Mouse (Mus musculus): ENCODE measurements around the gene Ccnd3. TPM values are rescaled to one million over a fixed set of nuclear protein-coding genes. Genes with fewer than 3 reads are reported as not detected.

Gene Ccnd3
- polyA plus RNA-seq, 1 experiment: 1,622 TPM

DNA sequence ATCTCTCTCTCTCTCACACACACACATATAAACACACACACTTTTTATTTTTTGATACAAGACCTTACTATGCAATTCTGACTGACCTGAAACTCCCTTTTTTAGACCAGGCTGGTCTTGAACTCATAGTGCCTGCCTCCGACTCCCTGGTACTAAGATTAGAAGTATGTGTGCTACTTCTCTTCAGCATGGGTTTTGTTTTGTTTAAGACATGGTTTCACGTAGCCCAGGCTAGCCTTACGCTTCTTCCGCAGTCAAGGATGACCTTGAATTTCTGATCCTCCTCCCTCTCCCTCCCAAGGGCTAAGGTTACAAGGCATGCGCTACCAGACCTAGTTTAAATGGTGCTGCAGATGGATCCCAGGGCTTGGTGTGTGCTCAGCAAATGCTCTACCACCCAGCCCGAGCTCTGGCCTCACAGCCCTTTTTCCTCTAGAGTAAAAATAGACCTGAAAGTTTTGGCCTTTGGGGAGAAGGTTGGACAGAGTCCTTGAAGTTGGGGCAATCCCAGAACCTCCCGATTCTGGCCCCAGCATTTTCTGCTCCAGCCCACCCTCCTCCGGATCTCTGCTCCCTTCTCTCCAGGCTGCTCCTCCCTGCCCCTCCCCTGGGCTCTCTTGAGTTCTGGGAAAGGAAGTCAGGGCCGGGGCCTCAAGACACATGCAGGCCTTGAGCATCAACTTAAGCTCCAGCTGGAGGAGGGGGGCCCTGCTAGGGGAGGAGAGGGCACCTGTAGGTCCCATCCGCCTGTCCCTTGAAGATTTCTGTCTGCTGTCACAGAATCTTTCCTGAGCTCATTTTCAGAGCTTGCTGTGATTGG lies 8.3 kb downstream of the Ccnd3 start:
- peak overlapping the region; percentile 16 for H3K4me3 ChIP-seq (ENCODE audit: control insufficient read depth, insufficient read depth, low read length)
- peak; percentile 72 for DNase-seq
- peaks cover 46% of the 10 kb centered on the region for H3K36me3 ChIP-seq (ENCODE audit: control insufficient read depth, insufficient read depth, low read length)
- 53% methylated on average over 10 of the region's 10 CpGs for WGBS
- peak overlapping the region; percentile 85 for H3K27ac ChIP-seq (ENCODE audit: control insufficient read depth, insufficient read depth, low read length)
- TF ChIP-seq POLR2A (IDR thresholded peaks at IDR 0.05; ENCODE audit: control insufficient read depth, extremely low read depth, insufficient read depth, low read length, poor library complexity): no peak
- no peak for TF ChIP-seq CTCF (IDR thresholded peaks at IDR 0.05; ENCODE audit: borderline replicate concordance, control insufficient read depth, extremely low read depth, insufficient read depth, low read length, poor library complexity)
- H3K27me3 ChIP-seq (ENCODE audit: control insufficient read depth, insufficient read depth, low read length): no peaks in the 10 kb centered on the region
- H3K4me1 ChIP-seq (replicated peaks; ENCODE audit: control insufficient read depth, insufficient read depth, low read length): peaks cover 65% of the 10 kb centered on the region

DNA sequence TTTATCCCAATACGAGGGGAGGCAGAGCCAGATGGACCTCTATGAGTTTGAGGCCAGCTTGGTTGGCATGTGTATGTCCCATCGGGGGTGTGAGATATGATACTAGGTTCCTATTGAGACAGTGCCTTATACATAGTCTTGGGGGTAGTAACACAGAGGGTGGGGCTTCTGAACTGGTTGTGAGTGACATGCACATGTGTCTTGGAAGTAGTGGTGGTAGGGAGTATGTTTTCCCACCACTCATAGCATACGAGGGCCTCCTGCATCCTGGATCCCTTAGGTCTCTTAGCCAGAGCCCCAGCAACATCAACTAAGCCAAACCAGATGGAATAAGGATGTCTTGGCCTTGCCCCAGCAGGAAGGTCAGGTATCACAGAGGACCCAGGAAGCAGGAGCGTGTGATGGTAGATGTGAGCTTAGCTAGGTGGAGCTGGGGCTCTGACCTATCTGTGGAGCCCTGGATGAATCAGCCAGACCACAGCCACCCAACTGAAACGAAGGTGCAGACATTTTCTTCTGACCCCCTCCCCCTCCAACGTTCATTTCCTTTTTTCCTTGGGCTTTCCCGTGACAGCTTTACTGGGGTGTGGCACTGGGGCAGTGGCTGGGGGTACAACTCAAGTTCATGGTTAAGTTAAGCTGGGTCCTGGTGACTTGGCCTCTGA lies 10.5 kb downstream of the Ccnd3 start:
- TF ChIP-seq POLR2A (IDR thresholded peaks at IDR 0.05; ENCODE audit: control insufficient read depth, extremely low read depth, insufficient read depth, low read length, poor library complexity) (no peak), CTCF (IDR thresholded peaks at IDR 0.05; ENCODE audit: borderline replicate concordance, control insufficient read depth, extremely low read depth, insufficient read depth, low read length, poor library complexity) (no peak)
- H3K27me3 ChIP-seq (ENCODE audit: control insufficient read depth, insufficient read depth, low read length): no peaks in the 10 kb centered on the region
- WGBS: 55% methylated on average over 7 of the region's 7 CpGs
- H3K27ac ChIP-seq (ENCODE audit: control insufficient read depth, insufficient read depth, low read length): no peak overlapping the region
- H3K4me1 ChIP-seq (replicated peaks; ENCODE audit: control insufficient read depth, insufficient read depth, low read length): peaks cover 69% of the 10 kb centered on the region
- DNase-seq: no peak
- peaks cover 46% of the 10 kb centered on the region for H3K36me3 ChIP-seq (ENCODE audit: control insufficient read depth, insufficient read depth, low read length)
- no peak overlapping the region for H3K4me3 ChIP-seq (ENCODE audit: control insufficient read depth, insufficient read depth, low read length)

DNA sequence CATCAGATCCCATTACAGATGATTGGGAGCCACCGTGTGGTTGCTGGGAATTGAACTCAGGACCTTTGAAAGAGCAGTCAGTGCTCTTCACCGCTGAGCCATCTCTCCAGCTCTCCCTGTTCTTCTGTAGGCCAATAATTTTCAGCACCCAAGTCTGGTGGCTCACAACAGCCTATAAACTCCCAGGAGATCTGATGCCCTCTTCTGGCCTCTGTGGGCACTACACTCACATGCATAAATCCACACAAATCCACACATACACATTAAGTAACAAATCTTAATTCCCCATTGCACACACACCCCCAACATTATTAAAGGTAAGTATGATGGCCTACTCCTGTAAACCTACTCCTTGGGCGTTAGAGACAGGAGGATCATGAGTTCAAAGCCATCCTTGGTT lies 11.4 kb downstream of the Ccnd3 start:
- 97% methylated on average over 3 of the region's 3 CpGs for WGBS
- Histone ChIP-seq H3K27ac (ENCODE audit: control insufficient read depth, insufficient read depth, low read length) (no peak overlapping the region), H3K4me1 (replicated peaks; ENCODE audit: control insufficient read depth, insufficient read depth, low read length) (peaks cover 78% of the 10 kb centered on the region), H3K27me3 (ENCODE audit: control insufficient read depth, insufficient read depth, low read length) (no peaks in the 10 kb centered on the region), H3K36me3 (ENCODE audit: control insufficient read depth, insufficient read depth, low read length) (peaks cover 46% of the 10 kb centered on the region), H3K4me3 (ENCODE audit: control insufficient read depth, insufficient read depth, low read length) (no peak overlapping the region)
- TF ChIP-seq POLR2A (IDR thresholded peaks at IDR 0.05; ENCODE audit: control insufficient read depth, extremely low read depth, insufficient read depth, low read length, poor library complexity): no peak
- TF ChIP-seq CTCF (IDR thresholded peaks at IDR 0.05; ENCODE audit: borderline replicate concordance, control insufficient read depth, extremely low read depth, insufficient read depth, low read length, poor library complexity): no peak
- no peak for DNase-seq

DNA sequence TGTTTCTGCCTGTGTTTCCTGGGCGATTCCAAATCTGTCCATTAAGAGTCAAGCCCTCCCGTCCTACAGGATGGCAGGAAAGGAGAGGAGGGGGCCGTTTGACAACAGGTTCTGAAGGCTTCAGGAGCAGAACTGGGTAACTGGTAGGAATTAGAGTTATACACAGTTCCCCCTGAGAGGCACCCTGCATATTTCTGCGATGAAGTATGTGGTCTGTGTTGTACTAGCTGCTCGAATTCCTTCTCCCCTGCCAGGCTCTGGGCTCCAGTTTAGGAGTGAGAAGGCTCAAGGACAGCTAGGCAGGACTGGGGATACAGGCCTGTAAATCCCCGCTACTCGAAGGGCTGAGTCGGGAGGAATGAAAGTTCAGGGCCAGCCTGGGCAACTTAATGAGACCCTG lies 13.4 kb downstream of the Ccnd3 start:
- Histone ChIP-seq H3K36me3 (ENCODE audit: control insufficient read depth, insufficient read depth, low read length) (peaks cover 37% of the 10 kb centered on the region), H3K4me1 (replicated peaks; ENCODE audit: control insufficient read depth, insufficient read depth, low read length) (peaks cover 77% of the 10 kb centered on the region), H3K27ac (ENCODE audit: control insufficient read depth, insufficient read depth, low read length) (peak overlapping the region; percentile 36; the same call in 1 of the 2 replicates), H3K27me3 (ENCODE audit: control insufficient read depth, insufficient read depth, low read length) (no peaks in the 10 kb centered on the region), H3K4me3 (ENCODE audit: control insufficient read depth, insufficient read depth, low read length) (no peak overlapping the region)
- TF ChIP-seq CTCF (IDR thresholded peaks at IDR 0.05; ENCODE audit: borderline replicate concordance, control insufficient read depth, extremely low read depth, insufficient read depth, low read length, poor library complexity) (no peak), POLR2A (IDR thresholded peaks at IDR 0.05; ENCODE audit: control insufficient read depth, extremely low read depth, insufficient read depth, low read length, poor library complexity) (no peak)
- DNase-seq: no peak
- WGBS: 74% methylated on average over 8 of the region's 8 CpGs

DNA sequence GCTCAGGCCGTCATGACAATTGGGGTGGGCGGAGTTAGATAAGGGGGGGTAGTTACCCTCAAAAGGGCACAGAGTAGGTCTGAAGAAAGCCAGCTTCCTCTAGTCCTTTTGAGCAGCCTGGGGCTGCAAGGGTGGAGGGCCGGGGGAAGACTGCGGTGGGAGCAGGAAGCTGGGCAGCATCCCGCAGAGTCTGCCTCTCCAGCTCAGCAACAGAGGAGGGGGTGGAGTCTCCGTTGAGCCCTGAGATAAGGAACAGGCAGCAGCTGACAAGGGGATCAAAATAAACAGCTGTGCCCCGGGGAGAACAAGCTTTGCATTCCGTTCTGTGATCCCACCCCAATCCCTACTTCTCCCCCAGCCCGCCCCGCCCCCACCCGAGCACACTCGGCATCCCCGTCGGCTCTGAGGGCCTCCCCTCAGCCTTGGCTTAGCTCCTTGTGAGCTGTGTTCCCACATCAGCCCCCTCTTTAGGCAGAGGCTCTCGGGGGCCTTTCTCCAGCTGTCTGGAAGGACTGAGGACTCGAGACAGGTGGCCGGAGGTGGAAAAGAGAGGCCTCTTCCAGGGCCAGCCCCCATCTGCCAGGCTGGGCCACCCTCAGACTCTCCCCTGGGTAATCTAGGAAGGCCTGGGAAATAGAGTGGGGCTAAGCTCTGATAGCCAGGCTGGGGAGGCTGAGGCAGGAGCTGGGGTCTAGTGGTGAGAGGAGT lies 16.9 kb downstream of the Ccnd3 start:
- peak; percentile 91 for DNase-seq
- TF ChIP-seq POLR2A (IDR thresholded peaks at IDR 0.05; ENCODE audit: control insufficient read depth, extremely low read depth, insufficient read depth, low read length, poor library complexity) (no peak), CTCF (IDR thresholded peaks at IDR 0.05; ENCODE audit: borderline replicate concordance, control insufficient read depth, extremely low read depth, insufficient read depth, low read length, poor library complexity) (0 out of 2 replicates have a peak, but pooled peaks have one; percentile 21)
- under 1% methylated on average over 17 of the region's 17 CpGs for WGBS
- H3K27ac ChIP-seq (ENCODE audit: control insufficient read depth, insufficient read depth, low read length): peak overlapping the region; percentile 90
- peaks cover 17% of the 10 kb centered on the region for H3K36me3 ChIP-seq (ENCODE audit: control insufficient read depth, insufficient read depth, low read length)
- H3K27me3 ChIP-seq (ENCODE audit: control insufficient read depth, insufficient read depth, low read length): no peaks in the 10 kb centered on the region
- peak overlapping the region; percentile 35 for H3K4me3 ChIP-seq (ENCODE audit: control insufficient read depth, insufficient read depth, low read length)
- peaks cover 82% of the 10 kb centered on the region for H3K4me1 ChIP-seq (replicated peaks; ENCODE audit: control insufficient read depth, insufficient read depth, low read length)

DNA sequence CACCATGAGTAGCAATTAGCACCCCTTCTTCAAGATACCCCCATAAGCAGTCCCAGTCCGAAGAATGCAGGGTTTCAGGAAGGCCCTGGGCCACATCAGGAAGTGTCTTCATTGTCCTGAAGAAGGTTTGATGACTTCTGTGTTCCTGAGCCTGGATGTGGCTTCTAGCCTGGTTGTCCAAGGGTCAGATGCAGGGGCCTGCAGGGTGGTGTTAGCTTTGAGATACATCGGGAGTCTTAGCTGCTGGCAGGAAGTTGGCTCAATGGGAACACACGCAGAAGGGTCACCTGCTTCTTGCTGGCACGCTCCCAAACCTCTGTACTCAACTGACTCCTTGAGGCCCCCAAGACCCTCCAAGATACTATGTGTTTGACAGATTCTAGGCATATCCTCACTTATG lies 17.7 kb downstream of the Ccnd3 start:
- Histone ChIP-seq H3K27me3 (ENCODE audit: control insufficient read depth, insufficient read depth, low read length) (no peaks in the 10 kb centered on the region), H3K4me3 (ENCODE audit: control insufficient read depth, insufficient read depth, low read length) (peak overlapping the region; percentile 35; the same call in 1 of the 2 replicates), H3K36me3 (ENCODE audit: control insufficient read depth, insufficient read depth, low read length) (peaks cover 10% of the 10 kb centered on the region; the same call in 1 of the 2 replicates), H3K4me1 (replicated peaks; ENCODE audit: control insufficient read depth, insufficient read depth, low read length) (peaks cover 83% of the 10 kb centered on the region), H3K27ac (ENCODE audit: control insufficient read depth, insufficient read depth, low read length) (peak overlapping the region; percentile 90)
- TF ChIP-seq CTCF (IDR thresholded peaks at IDR 0.05; ENCODE audit: borderline replicate concordance, control insufficient read depth, extremely low read depth, insufficient read depth, low read length, poor library complexity): no peak
- TF ChIP-seq POLR2A (IDR thresholded peaks at IDR 0.05; ENCODE audit: control insufficient read depth, extremely low read depth, insufficient read depth, low read length, poor library complexity): no peak
- DNase-seq: peak; percentile 40
- WGBS: 12% methylated on average over 4 of the region's 4 CpGs

All from thymus, adult 2 months (tissue).